Comparison of ENCODE assay signal across 17 mouse cellular contexts in genomic region chr9:62118754-62119153, GRCm38 (mm10). TPM values are rescaled to one million over a fixed set of nuclear protein-coding genes. Genes with fewer than 3 reads are reported as not detected.
DNase-seq lines count a peak whose midpoint lies in the region; ATAC-seq and TF ChIP-seq lines count a peak whose summit lies in the region.
"Had no signal": no experiment of that assay in that cellular context is flagged by ENCODE, and none has a peak within 500 bp of the region (broad histone marks: within the 10 kb centered on the region; RNA-seq: fewer than 3 reads in every experiment).

No protein-coding gene starts in this region.

- no peaks in the 10 kb centered on the region for H3K9me3 ChIP-seq in midbrain, embryonic 13.5 days
- H3K9me3 ChIP-seq in midbrain, embryonic 11.5 days (ENCODE audit: control insufficient read depth, low read length), result no peaks in the 10 kb centered on the region
- no peaks in the 10 kb centered on the region for H3K9me3 ChIP-seq in MEL (replicated peaks; ENCODE audit: insufficient read depth, low read length)
- H3K9me3 ChIP-seq in intestine, embryonic 15.5 days, result no peaks in the 10 kb centered on the region
- H3K9me3 ChIP-seq: embryonic facial prominence, embryonic 10.5 days; heart, embryonic 10.5 days; liver, embryonic 12.5 days had no signal

- H3K36me3 ChIP-seq in midbrain, embryonic 13.5 days, result no peaks in the 10 kb centered on the region
- no peaks in the 10 kb centered on the region for H3K36me3 ChIP-seq in midbrain, embryonic 11.5 days (ENCODE audit: control insufficient read depth, insufficient read depth, low read length)
- peaks cover 0 to 34% of the 10 kb centered on the region in 2 experiments; a peak in 2 of 4 replicates for H3K36me3 ChIP-seq in MEL (ENCODE audit: control insufficient read depth in 1 of 2, insufficient read depth in 2 of 2, low read length in 2 of 2)
- no peaks in the 10 kb centered on the region for H3K36me3 ChIP-seq in intestine, embryonic 15.5 days
- H3K36me3 ChIP-seq: embryonic facial prominence, embryonic 10.5 days; heart, embryonic 10.5 days; liver, embryonic 12.5 days had no signal

- no peak for ATAC-seq in midbrain, embryonic 13.5 days
- ATAC-seq in midbrain, embryonic 11.5 days (ENCODE audit: low FRiP score), result no peak
- no peak for ATAC-seq in intestine, embryonic 15.5 days
- ATAC-seq: liver, embryonic 12.5 days had no signal

- peaks cover 22% of the 10 kb centered on the region for H3K4me1 ChIP-seq in midbrain, embryonic 13.5 days (replicated peaks)
- H3K4me1 ChIP-seq in midbrain, embryonic 11.5 days (ENCODE audit: control insufficient read depth, insufficient read depth, low read length), result peaks cover 5% of the 10 kb centered on the region; the same call in 1 of the 2 replicates
- H3K4me1 ChIP-seq in MEL (ENCODE audit: control insufficient read depth in 1 of 2, insufficient read depth in 2 of 2, low read length in 2 of 2), result peaks cover 4 to 25% of the 10 kb centered on the region in 2 experiments; a peak in 2 of 4 replicates
- peaks cover 3% of the 10 kb centered on the region for H3K4me1 ChIP-seq in lung, adult 2 months (ENCODE audit: control insufficient read depth, insufficient read depth, low read length)
- peaks cover 2% of the 10 kb centered on the region; the same call in 1 of the 2 replicates for H3K4me1 ChIP-seq in intestine, embryonic 15.5 days (replicated peaks)

- no peaks in the 10 kb centered on the region for H3K27me3 ChIP-seq in midbrain, embryonic 13.5 days
- H3K27me3 ChIP-seq in midbrain, embryonic 11.5 days (ENCODE audit: control insufficient read depth, insufficient read depth, low read length), result no peaks in the 10 kb centered on the region
- no peaks in the 10 kb centered on the region for H3K27me3 ChIP-seq in MEL (ENCODE audit: control insufficient read depth in 1 of 2, insufficient read depth in 2 of 2, low read length in 2 of 2)
- H3K27me3 ChIP-seq in intestine, embryonic 15.5 days (replicated peaks), result no peaks in the 10 kb centered on the region
- H3K27me3 ChIP-seq: liver, embryonic 12.5 days had no signal

- H3K79me2 ChIP-seq in MEL (ENCODE audit: control insufficient read depth, insufficient read depth, low read length, poor library complexity), result peaks cover 12% of the 10 kb centered on the region

- no peak for TF ChIP-seq CTCF in MEL (IDR thresholded peaks at IDR 0.05 in 2 of 3, conservative IDR thresholded peaks at IDR 0.05 in 1 of 3; ENCODE audit: control insufficient read depth in 1 of 3, insufficient read depth in 1 of 3, low read depth in 2 of 3, low read length in 3 of 3, poor library complexity in 1 of 3, severe bottlenecking in 1 of 3)
- TF ChIP-seq CTCF in lung, adult 2 months (IDR thresholded peaks at IDR 0.05; ENCODE audit: insufficient read depth, low read length), result no peak

- TF ChIP-seq RAD21 in MEL (IDR thresholded peaks at IDR 0.05; ENCODE audit: low read depth, low read length), result no peak

- no peak overlapping the region for H3K4me3 ChIP-seq in midbrain, embryonic 13.5 days (replicated peaks)
- H3K4me3 ChIP-seq in midbrain, embryonic 11.5 days (ENCODE audit: low read depth, low read length), result no peak overlapping the region
- H3K4me3 ChIP-seq in MEL (ENCODE audit: control insufficient read depth in 1 of 2, insufficient read depth in 1 of 2, low read depth in 2 of 2, low read length in 2 of 2), result no peak overlapping the region
- no peak overlapping the region for H3K4me3 ChIP-seq in lung, adult 2 months (replicated peaks; ENCODE audit: extremely low read depth, low read depth, low read length)
- no peak overlapping the region for H3K4me3 ChIP-seq in intestine, embryonic 15.5 days (replicated peaks)
- H3K4me3 ChIP-seq: embryonic facial prominence, embryonic 10.5 days; heart, embryonic 10.5 days; liver, embryonic 12.5 days had no signal

- no peak for TF ChIP-seq EP300 in MEL (IDR thresholded peaks at IDR 0.05; ENCODE audit: low read depth in 1 of 2, low read length in 2 of 2)

- no peak overlapping the region for H3K9ac ChIP-seq in midbrain, embryonic 13.5 days (replicated peaks)
- no peak overlapping the region for H3K9ac ChIP-seq in midbrain, embryonic 11.5 days (ENCODE audit: low read length)
- H3K9ac ChIP-seq in MEL (ENCODE audit: control insufficient read depth, low read depth, low read length, poor library complexity, severe bottlenecking), result peak overlapping the region; percentile 39; the same call in 1 of the 2 replicates
- H3K9ac ChIP-seq in intestine, embryonic 15.5 days, result no peak overlapping the region
- H3K9ac ChIP-seq: liver, embryonic 12.5 days had no signal

- no peak for DNase-seq in midbrain, embryonic 11.5 days (ENCODE audit: low spot score, missing footprints)
- peak; percentile 46 for DNase-seq in MEL (ENCODE audit: low read depth, low spot score)
- peak; percentile 41 for DNase-seq in gonadal fat pad, adult 2 months (ENCODE audit: low read depth)
- DNase-seq in retina, postnatal 1 day, result peak; percentile 64
- no peak for DNase-seq in lung, adult 2 months
- DNase-seq: adrenal gland, postnatal 14 days; cerebellum, postnatal 14 days; gastrocnemius, postnatal 25 days; kidney, adult 18-20 months; kidney, postnatal 4 days; left cerebral cortex, postnatal 4 days; right cerebral cortex, postnatal 25 days had no signal

- peak overlapping the region; percentile 32 for H3K4me2 ChIP-seq in midbrain, embryonic 13.5 days (replicated peaks)
- H3K4me2 ChIP-seq in midbrain, embryonic 11.5 days, result no peak overlapping the region
- H3K4me2 ChIP-seq in intestine, embryonic 15.5 days (replicated peaks), result no peak overlapping the region
- H3K4me2 ChIP-seq: liver, embryonic 12.5 days had no signal

- TF ChIP-seq POLR2A in MEL (IDR thresholded peaks at IDR 0.05; ENCODE audit: control insufficient read depth in 1 of 2, insufficient read depth in 1 of 2, low read depth in 1 of 2, low read length in 2 of 2, poor library complexity in 1 of 2), result no peak
- no peak for TF ChIP-seq POLR2A in lung, adult 2 months (IDR thresholded peaks at IDR 0.05; ENCODE audit: borderline replicate concordance, extremely low read depth, low read depth, low read length)

- H3K27ac ChIP-seq in midbrain, embryonic 13.5 days, result no peak overlapping the region
- H3K27ac ChIP-seq in midbrain, embryonic 11.5 days (ENCODE audit: low read depth, low read length), result no peak overlapping the region
- H3K27ac ChIP-seq in MEL (ENCODE audit: control insufficient read depth, low read depth, low read length), result peak overlapping the region; percentile 50
- no peak overlapping the region for H3K27ac ChIP-seq in intestine, embryonic 15.5 days
- H3K27ac ChIP-seq: embryonic facial prominence, embryonic 10.5 days; heart, embryonic 10.5 days; liver, embryonic 12.5 days had no signal

- 16% methylated on average over 3 of the region's 3 CpGs for WGBS in midbrain, embryonic 13.5 days
- WGBS in midbrain, embryonic 11.5 days, result 13% methylated on average over 3 of the region's 3 CpGs
- WGBS in lung, adult 2 months, result 62% methylated on average over 3 of the region's 3 CpGs
- WGBS in intestine, embryonic 15.5 days, result 61% methylated on average over 3 of the region's 3 CpGs

TF ChIP-seq in MEL, 35 proteins besides CTCF, POLR2A, EP300 and RAD21:
- TF ChIP-seq ETS1 (IDR thresholded peaks at IDR 0.05; ENCODE audit: low read depth, low read length) (peak; percentile 28; the same call in 1 of the 2 replicates), MXI1 (IDR thresholded peaks at IDR 0.05; ENCODE audit: low read depth, low read length) (peak; percentile 22; the same call in 1 of the 2 replicates), MEF2A (IDR thresholded peaks at IDR 0.05; ENCODE audit: extremely low read depth, insufficient replicate concordance, low read depth, low read length, poor library complexity, severe bottlenecking) (no peak), RCOR1 (IDR thresholded peaks at IDR 0.05; ENCODE audit: low read depth, low read length) (no peak), USF1 (IDR thresholded peaks at IDR 0.05; ENCODE audit: low read depth, low read length) (no peak), GATA1 (IDR thresholded peaks at IDR 0.05; ENCODE audit: low read depth, low read length) (no peak), GABPA (IDR thresholded peaks at IDR 0.05; ENCODE audit: low read depth, low read length) (no peak), TCF12 (IDR thresholded peaks at IDR 0.05; ENCODE audit: low read depth, low read length) (peak; percentile 11; the same call in 1 of the 2 replicates)
TF ChIP-seq in MEL: peak in this region for 3.

RNA-seq across cellular contexts. Expression of gene Glce, which starts 3.7 kb away (rescaled TPM):
- 16.7 and 17.5 TPM in 2 replicates for polyA plus RNA-seq in midbrain, embryonic 13.5 days (2015; fragmentation: Nextera tagmentation; extraction: Ambion mirVana)
- polyA plus RNA-seq in midbrain, embryonic 11.5 days (2014; fragmentation: Nextera tagmentation; extraction: Ambion mirVana), result 19.4 and 22.4 TPM in 2 replicates
- total RNA-seq in MEL (2012; rRNA removed), result 11.8 and 12.2 TPM in 2 replicates
- polyA plus RNA-seq in MEL (2012; ENCODE audit: insufficient read depth in 1 of 2, insufficient read length in 2 of 2, low read depth in 1 of 2, low replicate concordance in 2 of 2, missing spikeins in 1 of 2), result 1 to 10 TPM in 1 of 2 experiments, not detected in 1; 9.2 TPM
- 6.8 and 9.4 TPM in 2 replicates for polyA plus RNA-seq in gonadal fat pad, adult 2 months (2012; rRNA removed)
- polyA plus RNA-seq in lung, adult 2 months (2012; rRNA removed), result 3.1 and 5.6 TPM in 2 replicates
- 17.7 and 20.8 TPM in 2 replicates for polyA plus RNA-seq in intestine, embryonic 15.5 days (2015; fragmentation: Nextera tagmentation; extraction: Ambion mirVana)

Comparison
In these comparisons a context has a peak if more than half of its experiments do, and no peak if none do; other contexts are left out.
1. DNase-seq: peak in MEL (single experiment), gonadal fat pad, adult 2 months (single experiment) and retina, postnatal 1 day (single experiment); none in midbrain, embryonic 11.5 days (single experiment) and lung, adult 2 months (single experiment).